Mouse (Mus musculus) megakaryocyte-erythroid progenitor cell, adult 5-6 weeks (primary cell): ENCODE results near the gene Ncoa4. TPM values are rescaled to one million over a fixed set of nuclear protein-coding genes. Genes with fewer than 3 reads are reported as not detected.
A peak's percentile ranks its signal among the peaks of the same experiment; 100 is the strongest.
"Not testable (repeated sequence)": the region's sequence is repeated elsewhere in the genome, so short reads cannot be mapped to it uniquely, and the experiment has no call there.

Source experiments
- ATAC-seq: replicated peaks from 2 replicates; pipeline ENCODE4 v1.8.0; 2016; ENCODE audit warnings: mild to moderate bottlenecking, inconsistent platforms; ENCODE audit not compliant: severe bottlenecking, poor library complexity, low FRiP score, low TSS enrichment
- total RNA-seq, 2 experiments: library from RNA; stranded (forward) in 1 of 2; stranded (reverse) in 1 of 2; fragments of 200-1000, 215-1000 nt in 1 of 2; fragments of >200 nt in 1 of 2; fragmentation: Nextera tagmentation in 1 of 2; gene quantifications; 2 replicates each; pipeline ENCODE4 v1.2.3; 2014 to 2017

Gene Ncoa4
- total RNA-seq (2014; fragmentation: Nextera tagmentation) (48.1 and 49.3 TPM in 2 replicates), total RNA-seq (2017) (51.3 and 68.1 TPM in 2 replicates)

- ATAC-seq: peak; percentile 88
Observed at GRCm38 (mm10) chr14:32159690-32160246, at the start of gene Ncoa4. Gene Ncoa4 (plus strand): TSS chr14:32159865.

GRCm38 (mm10) chr14:32112124-32112523, 47.5 kb upstream of the Ncoa4 start:
- not testable (repeated sequence) for ATAC-seq

- no peak for ATAC-seq
Observed at GRCm38 (mm10) chr14:32120940-32121919, 38.4 kb upstream of the Ncoa4 start.

- peak; percentile 81 for ATAC-seq
Observed at GRCm38 (mm10) chr14:32121920-32122315, 37.7 kb upstream of the Ncoa4 start.

GRCm38 (mm10) chr14:32124261-32124660, 35.4 kb upstream of the Ncoa4 start:
- ATAC-seq: no peak

GRCm38 (mm10) chr14:32125256-32125655, 34.4 kb upstream of the Ncoa4 start:
- ATAC-seq: not testable (repeated sequence)

- ATAC-seq: no peak
Observed at GRCm38 (mm10) chr14:32128409-32128808, 31.3 kb upstream of the Ncoa4 start.

- peak; percentile 82 for ATAC-seq
Observed at GRCm38 (mm10) chr14:32131836-32132235, 27.8 kb upstream of the Ncoa4 start.

GRCm38 (mm10) chr14:32134293-32134692, 25.4 kb upstream of the Ncoa4 start:
- peak; percentile 55 for ATAC-seq

- ATAC-seq: not testable (repeated sequence)
Observed at GRCm38 (mm10) chr14:32136467-32136866, 23.2 kb upstream of the Ncoa4 start.

GRCm38 (mm10) chr14:32140359-32140965, 19.2 kb upstream of the Ncoa4 start:
- peak; percentile 39; the same call in 1 of the 2 replicates for ATAC-seq

- ATAC-seq: no peak
Observed at GRCm38 (mm10) chr14:32141723-32142122, 17.9 kb upstream of the Ncoa4 start, which contains the start of gene Msmb. Gene Msmb (plus strand): TSS chr14:32142023.

GRCm38 (mm10) chr14:32144734-32145133, 14.9 kb upstream of the Ncoa4 start:
- no peak for ATAC-seq

- no peak for ATAC-seq
Observed at GRCm38 (mm10) chr14:32145401-32145800, 14.3 kb upstream of the Ncoa4 start.

- ATAC-seq: peak; percentile 91
Observed at GRCm38 (mm10) chr14:32145809-32146511, 13.7 kb upstream of the Ncoa4 start.

- no peak for ATAC-seq
Observed at GRCm38 (mm10) chr14:32146578-32146977, 13.1 kb upstream of the Ncoa4 start.

GRCm38 (mm10) chr14:32150872-32151271, 8.8 kb upstream of the Ncoa4 start:
- no peak for ATAC-seq

GRCm38 (mm10) chr14:32152243-32152965, 7.3 kb upstream of the Ncoa4 start:
- ATAC-seq: no peak

GRCm38 (mm10) chr14:32153156-32153555, 6.5 kb upstream of the Ncoa4 start:
- no peak for ATAC-seq
